Comparison of ENCODE assay signal across 1 mouse cellular context in the genomic region with DNA sequence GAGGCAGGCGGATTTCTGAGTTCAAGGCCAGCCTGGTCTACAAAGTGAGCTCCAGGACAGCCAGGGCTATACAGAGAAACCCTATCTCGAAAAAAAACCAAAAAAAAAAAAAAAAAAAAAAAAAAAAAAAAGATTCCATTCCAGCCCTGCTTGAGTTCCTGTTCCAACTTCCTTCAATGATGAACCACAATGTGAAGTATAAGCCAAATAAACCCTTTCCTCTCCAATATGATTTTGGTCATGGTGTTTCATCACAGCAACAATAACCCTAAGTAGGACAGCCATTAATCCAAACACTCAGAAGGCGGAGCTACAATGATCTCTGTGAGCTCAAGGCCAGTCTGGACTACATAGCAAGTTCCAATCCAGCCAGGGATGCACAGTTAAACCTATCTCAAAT. TPM values are rescaled to one million over a fixed set of nuclear protein-coding genes. Genes with fewer than 3 reads are reported as not detected.
"Had no signal": no experiment of that assay in that cellular context is flagged by ENCODE, and none has a peak within 500 bp of the region (broad histone marks: within the 10 kb centered on the region; RNA-seq: fewer than 3 reads in every experiment).

No protein-coding gene starts in this region.

RNA-seq across cellular contexts. Expression of gene Prrt4, which starts 38.3 kb away (rescaled TPM):
- total RNA-seq: common myeloid progenitor, adult 5-6 weeks had no signal
